Mouse (Mus musculus): Measurements from ENCODE around the gene Dst. TPM values are rescaled to one million over a fixed set of nuclear protein-coding genes. Genes with fewer than 3 reads are reported as not detected.

The Dst gene
- polyA plus RNA-seq (2012; ENCODE audit: low replicate concordance) = 9.5 and 14.8 TPM in 2 replicates

DNA sequence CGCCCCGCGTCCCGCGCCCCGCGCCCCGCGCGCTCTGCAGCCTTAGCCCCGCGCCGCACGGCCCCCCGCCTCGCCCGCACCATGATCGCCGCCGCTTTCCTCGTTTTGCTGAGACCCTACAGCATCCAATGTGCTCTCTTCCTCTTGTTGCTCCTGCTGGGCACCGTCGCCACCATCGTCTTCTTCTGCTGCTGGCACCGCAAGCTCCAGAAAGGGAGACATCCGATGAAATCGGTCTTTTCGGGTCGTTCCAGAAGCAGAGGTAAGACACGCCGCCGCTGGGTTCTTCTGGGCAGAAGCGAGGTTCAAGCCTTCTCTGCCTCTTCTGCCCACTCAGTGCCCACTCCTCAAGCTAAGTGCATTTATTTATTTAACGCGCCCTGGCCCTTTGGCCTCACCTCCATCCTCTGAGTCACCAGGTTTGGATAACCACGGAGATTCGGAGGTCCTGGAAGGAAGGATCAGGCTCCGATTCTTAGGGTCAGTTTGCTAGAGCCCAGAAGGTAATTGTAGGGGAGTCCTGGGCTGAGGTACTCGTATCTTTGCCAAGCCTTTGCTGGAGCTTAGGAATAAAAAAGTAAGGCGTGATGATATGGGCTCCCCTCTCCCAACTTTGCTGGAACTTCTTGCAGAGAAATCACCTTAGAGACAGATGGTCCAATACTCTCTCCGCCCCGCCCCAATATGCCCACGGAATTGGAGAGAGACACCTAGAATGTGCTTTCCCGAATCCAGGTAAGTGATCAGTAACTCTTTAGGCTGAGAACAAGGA is at the start of gene Dst:
Gene Dst (plus strand): TSS at position 35 of the 772 bp plus-strand sequence.

DNA sequence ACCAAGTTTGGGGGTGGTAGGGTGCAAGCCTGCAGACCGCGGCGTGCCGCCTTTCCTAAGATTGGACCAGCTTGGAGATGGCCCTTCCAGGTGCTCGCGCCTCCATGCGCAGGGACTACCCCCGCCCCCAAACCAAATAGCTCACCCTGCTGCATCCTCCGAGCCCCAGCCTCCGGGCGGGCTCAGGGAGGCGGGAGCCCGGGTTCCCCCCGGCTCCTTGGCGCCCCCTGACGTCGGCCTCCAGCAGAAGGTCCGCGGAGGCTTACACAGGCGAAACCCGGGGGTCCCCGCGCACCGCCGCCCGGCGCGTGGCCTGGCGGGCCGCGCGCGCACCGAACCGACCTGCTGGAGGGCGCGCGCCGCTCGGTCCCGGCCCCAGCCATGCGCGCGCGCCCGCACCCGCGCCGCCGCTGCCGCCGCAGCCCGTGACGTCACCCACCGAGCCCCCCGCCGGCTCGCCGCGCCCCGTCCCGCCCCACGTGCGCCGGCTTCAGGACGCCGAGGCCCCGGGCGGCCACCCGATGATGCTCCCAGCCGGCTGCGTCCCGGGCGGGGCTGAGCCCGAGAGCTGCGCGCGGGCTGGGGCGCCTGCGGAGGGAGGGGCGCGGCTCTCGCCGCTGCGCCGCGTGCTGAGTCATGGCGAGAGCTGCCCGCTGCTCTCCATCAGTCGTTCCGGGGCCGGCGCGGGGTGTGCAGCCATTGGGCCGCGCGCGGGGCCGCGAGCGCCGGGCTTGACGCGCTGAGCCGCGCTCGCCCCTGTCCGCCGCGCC is 419 bp upstream of the Dst start, which contains the start of gene Bend6:
Gene Bend6 (minus strand): TSS at position 396 of the 770 bp plus-strand sequence.

Other genes starting within 250 kb of the Dst start
- gene Prim2, start 238.4 kb upstream of the Dst start, polyA plus RNA-seq (2012; ENCODE audit: low replicate concordance) = 0.74 and 4.6 TPM in 2 replicates
- 3.2 and 5.2 TPM in 2 replicates for gene Rab23, start 188.3 kb upstream of the Dst start, polyA plus RNA-seq (2012; ENCODE audit: low replicate concordance)
- 1.4 and 2.5 TPM in 2 replicates for gene Bag2, start 150.4 kb upstream of the Dst start, polyA plus RNA-seq (2012; ENCODE audit: low replicate concordance)
- 8.1 and 18.6 TPM in 2 replicates for gene Zfp451, start 93.6 kb upstream of the Dst start, polyA plus RNA-seq (2012; ENCODE audit: low replicate concordance)
- gene Bend6, start 409 bp upstream of the Dst start, polyA plus RNA-seq (2012; ENCODE audit: low replicate concordance) = 0.35 and 0.38 TPM in 2 replicates